Mouse (Mus musculus): ENCODE measurements around the gene Glb1. TPM values are rescaled to one million over a fixed set of nuclear protein-coding genes. Genes with fewer than 3 reads are reported as not detected.

Glb1 gene
- polyA plus RNA-seq, 2 experiments = 36.6 to 40.7 TPM

DNA sequence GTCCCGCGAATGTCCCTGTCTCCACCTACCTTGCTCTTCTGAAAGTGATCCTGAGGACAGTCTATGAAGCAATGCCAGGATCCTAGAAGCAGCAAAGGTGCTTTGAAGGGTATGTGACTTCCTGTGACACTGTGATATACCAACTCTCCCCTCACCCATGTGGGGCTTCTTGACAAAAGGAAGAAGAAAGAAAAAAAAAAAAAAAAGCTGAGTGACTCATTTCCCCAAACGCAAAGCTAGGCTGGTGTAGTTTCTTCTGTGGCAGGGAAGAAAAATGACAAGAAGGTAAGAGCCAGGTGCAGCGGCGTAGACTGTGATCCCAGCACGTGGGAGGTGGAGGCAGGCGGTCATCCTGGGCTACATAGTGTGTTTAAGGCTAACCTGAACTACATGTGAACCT, 95.6 kb downstream of the Glb1 start:
- Histone ChIP-seq H3K9ac (ENCODE audit: low read depth, low read length, severe bottlenecking) (no peak overlapping the region), H3K36me3 (ENCODE audit: control insufficient read depth, insufficient read depth, low read length) (no peaks in the 10 kb centered on the region), H3K27me3 (ENCODE audit: control insufficient read depth, insufficient read depth, low read length) (no peaks in the 10 kb centered on the region), H3K4me1 (ENCODE audit: control insufficient read depth, insufficient read depth, low read length) (no peaks in the 10 kb centered on the region), H3K9me3 (ENCODE audit: control insufficient read depth, low read length) (no peaks in the 10 kb centered on the region), H3K4me2 (replicated peaks; ENCODE audit: low read depth, low read length, severe bottlenecking) (no peak overlapping the region), H3K27ac (replicated peaks; ENCODE audit: low read depth, low read length) (no peak overlapping the region), H3K4me3 (replicated peaks; ENCODE audit: low read length) (no peak overlapping the region)
- ATAC-seq (ENCODE audit: low FRiP score, low read depth) = no peak
- no peak for DNase-seq (ENCODE audit: low spot score)
- 80% methylated on average over 7 of the region's 7 CpGs for WGBS
- no peak for TF ChIP-seq POLR2A (IDR thresholded peaks at IDR 0.05; ENCODE audit: borderline replicate concordance, extremely low read depth, insufficient read depth, insufficient read length)

DNA sequence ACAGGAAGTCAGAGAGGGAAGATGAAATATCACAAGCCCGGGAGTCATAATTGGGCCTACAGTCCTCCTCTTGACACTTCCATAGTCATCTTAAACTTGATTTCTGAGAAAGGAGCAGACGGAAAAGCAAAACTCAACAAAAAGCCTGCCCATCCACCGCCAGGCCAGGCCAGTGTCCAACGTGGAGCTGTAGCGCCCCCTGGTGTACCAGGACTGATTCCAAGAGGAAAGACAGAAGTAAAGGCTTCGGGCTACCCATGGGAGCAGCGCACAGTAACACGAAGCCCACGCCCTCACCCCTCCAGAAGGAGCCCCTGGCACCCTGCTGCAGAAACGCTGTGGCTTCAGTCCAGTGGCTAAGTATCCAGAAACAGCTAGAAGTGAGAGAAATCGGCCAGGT, 97.3 kb downstream of the Glb1 start:
- no peaks in the 10 kb centered on the region for H3K36me3 ChIP-seq (ENCODE audit: control insufficient read depth, insufficient read depth, low read length)
- H3K4me2 ChIP-seq (replicated peaks; ENCODE audit: low read depth, low read length, severe bottlenecking) = peak overlapping the region; percentile 39
- WGBS = 12% methylated on average over 11 of the region's 11 CpGs
- no peak overlapping the region for H3K27ac ChIP-seq (replicated peaks; ENCODE audit: low read depth, low read length)
- no peak for TF ChIP-seq POLR2A (IDR thresholded peaks at IDR 0.05; ENCODE audit: borderline replicate concordance, extremely low read depth, insufficient read depth, insufficient read length)
- peak overlapping the region; percentile 13; the same call in 1 of the 2 replicates for H3K4me3 ChIP-seq (replicated peaks; ENCODE audit: low read length)
- ATAC-seq (ENCODE audit: low FRiP score, low read depth) (peak; percentile 74), DNase-seq (ENCODE audit: low spot score) (peak; percentile 77)
- H3K4me1 ChIP-seq (ENCODE audit: control insufficient read depth, insufficient read depth, low read length) = no peaks in the 10 kb centered on the region
- no peak overlapping the region for H3K9ac ChIP-seq (ENCODE audit: low read depth, low read length, severe bottlenecking)
- no peaks in the 10 kb centered on the region for H3K27me3 ChIP-seq (ENCODE audit: control insufficient read depth, insufficient read depth, low read length)
- H3K9me3 ChIP-seq (ENCODE audit: control insufficient read depth, low read length) = no peaks in the 10 kb centered on the region

DNA sequence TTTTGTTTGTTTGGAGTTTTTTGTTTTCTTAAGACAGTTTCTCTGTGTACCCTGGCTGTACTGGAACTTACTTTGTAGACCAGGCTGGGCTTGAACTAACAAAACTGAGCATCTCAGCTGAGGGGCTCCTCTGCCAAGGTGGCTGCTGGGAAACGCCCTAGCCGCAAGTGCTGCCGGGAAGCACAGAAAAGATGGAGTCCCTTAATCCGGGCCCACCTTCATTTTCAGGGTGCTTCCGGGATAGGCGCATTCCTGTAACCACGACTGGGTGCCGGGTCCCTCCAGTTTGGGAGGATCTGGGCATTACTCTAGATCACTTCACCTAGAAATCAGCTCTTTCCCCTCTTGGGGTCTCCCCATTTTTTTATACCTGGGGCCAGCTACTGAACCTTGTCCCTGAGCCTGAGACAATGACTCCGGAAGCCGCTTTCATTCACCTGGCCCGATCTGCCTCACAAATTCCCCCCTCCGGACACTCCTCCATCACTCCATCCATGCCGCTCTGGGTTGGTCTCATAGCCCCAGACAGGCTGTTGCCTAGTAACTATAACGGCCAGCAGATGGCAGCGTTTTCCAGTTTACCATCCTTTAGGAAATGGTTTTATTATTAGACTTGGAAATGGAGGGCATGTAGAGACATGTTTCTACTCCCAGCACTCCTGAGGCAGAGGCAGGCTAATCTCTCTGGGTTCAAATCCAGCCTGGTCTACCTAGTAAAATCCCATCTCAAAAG, 99.1 kb downstream of the Glb1 start:
- 18% methylated on average over 15 of the region's 15 CpGs for WGBS
- TF ChIP-seq POLR2A (IDR thresholded peaks at IDR 0.05; ENCODE audit: borderline replicate concordance, extremely low read depth, insufficient read depth, insufficient read length) = no peak
- no peak overlapping the region for H3K4me2 ChIP-seq (replicated peaks; ENCODE audit: low read depth, low read length, severe bottlenecking)
- no peaks in the 10 kb centered on the region for H3K9me3 ChIP-seq (ENCODE audit: control insufficient read depth, low read length)
- no peaks in the 10 kb centered on the region for H3K36me3 ChIP-seq (ENCODE audit: control insufficient read depth, insufficient read depth, low read length)
- no peaks in the 10 kb centered on the region for H3K27me3 ChIP-seq (ENCODE audit: control insufficient read depth, insufficient read depth, low read length)
- DNase-seq (ENCODE audit: low spot score) (peak; percentile 82), ATAC-seq (ENCODE audit: low FRiP score, low read depth) (no peak)
- H3K27ac ChIP-seq (replicated peaks; ENCODE audit: low read depth, low read length) = no peak overlapping the region
- no peak overlapping the region for H3K4me3 ChIP-seq (replicated peaks; ENCODE audit: low read length)
- no peak overlapping the region for H3K9ac ChIP-seq (ENCODE audit: low read depth, low read length, severe bottlenecking)
- no peaks in the 10 kb centered on the region for H3K4me1 ChIP-seq (ENCODE audit: control insufficient read depth, insufficient read depth, low read length)

DNA sequence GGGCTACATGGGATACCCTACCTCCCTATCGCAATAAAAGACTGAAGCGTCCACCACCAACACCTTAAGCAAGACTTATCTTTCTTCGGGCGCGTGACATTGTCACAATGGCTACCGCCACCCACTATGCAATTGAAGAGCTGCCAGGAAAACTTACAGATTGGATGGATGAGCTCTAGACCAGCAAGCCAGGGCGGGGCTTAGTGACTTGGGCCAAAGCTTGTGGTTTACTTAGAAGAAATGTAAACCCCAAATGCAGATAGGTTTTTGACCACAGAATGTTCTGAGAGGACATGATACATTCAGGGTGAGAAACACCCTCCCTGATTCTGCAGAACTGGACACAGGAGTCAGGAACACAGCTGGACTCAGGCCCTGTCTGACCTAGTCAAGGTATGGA, 100.2 kb downstream of the Glb1 start:
- 95% methylated on average over 7 of the region's 7 CpGs for WGBS
- Histone ChIP-seq H3K4me2 (replicated peaks; ENCODE audit: low read depth, low read length, severe bottlenecking) (no peak overlapping the region), H3K4me3 (replicated peaks; ENCODE audit: low read length) (no peak overlapping the region), H3K27ac (replicated peaks; ENCODE audit: low read depth, low read length) (no peak overlapping the region), H3K4me1 (ENCODE audit: control insufficient read depth, insufficient read depth, low read length) (no peaks in the 10 kb centered on the region), H3K36me3 (ENCODE audit: control insufficient read depth, insufficient read depth, low read length) (no peaks in the 10 kb centered on the region), H3K9ac (ENCODE audit: low read depth, low read length, severe bottlenecking) (no peak overlapping the region), H3K27me3 (ENCODE audit: control insufficient read depth, insufficient read depth, low read length) (no peaks in the 10 kb centered on the region), H3K9me3 (ENCODE audit: control insufficient read depth, low read length) (no peaks in the 10 kb centered on the region)
- no peak for ATAC-seq (ENCODE audit: low FRiP score, low read depth)
- TF ChIP-seq POLR2A (IDR thresholded peaks at IDR 0.05; ENCODE audit: borderline replicate concordance, extremely low read depth, insufficient read depth, insufficient read length) = no peak
- DNase-seq (ENCODE audit: low spot score) = no peak

DNA sequence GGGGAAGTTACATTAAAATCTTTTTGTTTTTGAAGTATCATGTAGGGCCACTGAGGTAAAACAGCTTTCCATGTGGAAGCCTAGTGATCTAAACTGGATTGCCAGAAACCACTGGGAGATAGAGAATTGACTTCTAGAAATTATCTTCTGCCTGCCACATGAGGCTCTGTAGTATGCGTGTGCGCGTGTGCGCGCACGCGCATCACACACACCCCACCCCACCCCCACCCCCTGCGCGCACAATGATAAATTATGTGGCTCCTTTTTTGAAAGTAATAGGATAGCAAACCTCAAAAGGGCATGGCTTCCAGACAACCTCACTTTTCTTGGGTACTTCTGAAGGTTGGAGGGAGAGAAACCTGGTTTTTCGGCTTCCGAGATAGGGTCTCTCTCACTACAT, 101.0 kb downstream of the Glb1 start:
- no peak overlapping the region for H3K4me3 ChIP-seq (replicated peaks; ENCODE audit: low read length)
- no peak overlapping the region for H3K27ac ChIP-seq (replicated peaks; ENCODE audit: low read depth, low read length)
- no peak overlapping the region for H3K9ac ChIP-seq (ENCODE audit: low read depth, low read length, severe bottlenecking)
- no peaks in the 10 kb centered on the region for H3K4me1 ChIP-seq (ENCODE audit: control insufficient read depth, insufficient read depth, low read length)
- no peaks in the 10 kb centered on the region for H3K27me3 ChIP-seq (ENCODE audit: control insufficient read depth, insufficient read depth, low read length)
- no peak for DNase-seq (ENCODE audit: low spot score)
- H3K9me3 ChIP-seq (ENCODE audit: control insufficient read depth, low read length) = no peaks in the 10 kb centered on the region
- no peak overlapping the region for H3K4me2 ChIP-seq (replicated peaks; ENCODE audit: low read depth, low read length, severe bottlenecking)
- WGBS = 90% methylated on average over 11 of the region's 11 CpGs
- no peak for TF ChIP-seq POLR2A (IDR thresholded peaks at IDR 0.05; ENCODE audit: borderline replicate concordance, extremely low read depth, insufficient read depth, insufficient read length)
- no peak for ATAC-seq (ENCODE audit: low FRiP score, low read depth)
- H3K36me3 ChIP-seq (ENCODE audit: control insufficient read depth, insufficient read depth, low read length) = no peaks in the 10 kb centered on the region
